Mouse (Mus musculus) CD4-positive, CD25-positive, alpha-beta regulatory T cell, adult 2 months (primary cell): ENCODE measurements around the gene Rpgr.

ENCODE experiments used
- DNase-seq: peaks from one replicate; pipeline ENCODE4 v3.0.0-alpha.2; 2012; ENCODE audit warnings: low read depth, low spot score

The Rpgr gene

GRCm38 (mm10) chrX:10073966-10074365 is 142.8 kb downstream of the Rpgr start:
- no peak for DNase-seq

GRCm38 (mm10) chrX:10071529-10071928 is 145.2 kb downstream of the Rpgr start:
- DNase-seq: no peak

- DNase-seq: peak; percentile 0
Measured at GRCm38 (mm10) chrX:10070689-10071088, 146.0 kb downstream of the Rpgr start.

- DNase-seq: no peak
Measured at GRCm38 (mm10) chrX:10069405-10069804, 147.3 kb downstream of the Rpgr start.

- no peak for DNase-seq
Measured at GRCm38 (mm10) chrX:10063781-10064180, 152.9 kb downstream of the Rpgr start.

- DNase-seq: no peak
Measured at GRCm38 (mm10) chrX:10063361-10063760, 153.4 kb downstream of the Rpgr start.

GRCm38 (mm10) chrX:10062201-10062600 is 154.5 kb downstream of the Rpgr start:
- no peak for DNase-seq

- no peak for DNase-seq
Measured at GRCm38 (mm10) chrX:10034666-10035065, 182.1 kb downstream of the Rpgr start.
